In genomic region chr9:27029022-27029827, GRCm38 (mm10) we compare ENCODE assay signal across 8 mouse cellular contexts. TPM values are rescaled to one million over a fixed set of nuclear protein-coding genes. Genes with fewer than 3 reads are reported as not detected.
DNase-seq lines count a peak whose midpoint lies in the region; ATAC-seq lines count a peak whose summit lies in the region.

No protein-coding gene starts in this region.

- H3K27me3 ChIP-seq in hindbrain, embryonic 16.5 days (replicated peaks; ENCODE audit: control insufficient read depth, insufficient read depth, low read length), result no peaks in the 10 kb centered on the region

- under 1% methylated on average over 41 of the region's 52 CpGs for WGBS in hindbrain, embryonic 16.5 days

- peak; percentile 59 for DNase-seq in R1 (ENCODE audit: low read depth, low spot score)
- DNase-seq in cerebellum, postnatal 25 days, result peak; percentile 66 to 74
- DNase-seq in frontal cortex, postnatal 36 days (ENCODE audit: low spot score in 2 of 2), result peak; percentile 57 to 63
- peak; percentile 40 to 74 for DNase-seq in left cerebral cortex, adult 8-10 months (ENCODE audit: low spot score in 2 of 2)
- peak; percentile 66 for DNase-seq in right cerebral cortex, postnatal 25 days
- peak; percentile 7 to 26 for DNase-seq in urinary bladder, postnatal 36 days (ENCODE audit: low spot score in 2 of 2)

- peak overlapping the region; percentile 94 for H3K27ac ChIP-seq in hindbrain, embryonic 16.5 days (ENCODE audit: low read depth, low read length)

- peak overlapping the region; percentile 98 for H3K9ac ChIP-seq in hindbrain, embryonic 16.5 days (ENCODE audit: low read depth, low read length)

- peak; percentile 54 for ATAC-seq in hindbrain, embryonic 16.5 days
- peak; percentile 24 for ATAC-seq in megakaryocyte, adult 5-6 weeks (ENCODE audit: poor library complexity, severe bottlenecking)

- peak overlapping the region; percentile 74 for H3K4me2 ChIP-seq in hindbrain, embryonic 16.5 days (ENCODE audit: low read length)

- H3K9me3 ChIP-seq in hindbrain, embryonic 16.5 days (ENCODE audit: control insufficient read depth, low read length), result no peaks in the 10 kb centered on the region

- peak overlapping the region; percentile 99 for H3K4me3 ChIP-seq in hindbrain, embryonic 16.5 days (ENCODE audit: low read length)

- peaks cover 34% of the 10 kb centered on the region for H3K4me1 ChIP-seq in hindbrain, embryonic 16.5 days (ENCODE audit: control insufficient read depth, insufficient read depth, low read depth, low read length)

- no peaks in the 10 kb centered on the region for H3K36me3 ChIP-seq in hindbrain, embryonic 16.5 days (ENCODE audit: control insufficient read depth, insufficient read depth, low read length)

RNA-seq across cellular contexts. Expression of gene Vps26b, which starts 0.6 kb away (rescaled TPM):
- polyA plus RNA-seq in hindbrain, embryonic 16.5 days (2015; fragmentation: Nextera tagmentation; extraction: Ambion mirVana), result 79.7 and 85.7 TPM in 2 replicates
- 100 to 1,000 TPM in 2 of 4 experiments, 10 to 100 TPM in 2; 91.6 to 107 (median 97.7) TPM for total RNA-seq in left cerebral cortex, adult 8-10 months (2022)
- 49.7 and 55.2 TPM in 2 replicates for total RNA-seq in megakaryocyte, adult 5-6 weeks (2015)
- 47.0 and 48.4 TPM in 2 replicates for total RNA-seq in megakaryocyte, adult 5-6 weeks (2017)

RNA-seq across cellular contexts. Expression of gene Ncapd3, which starts 0.8 kb away (rescaled TPM):
- polyA plus RNA-seq in hindbrain, embryonic 16.5 days (2015; fragmentation: Nextera tagmentation; extraction: Ambion mirVana), result 11.6 and 15.3 TPM in 2 replicates
- 10 to 100 TPM; 19.1 to 21.7 (median 19.4) TPM for total RNA-seq in left cerebral cortex, adult 8-10 months (2022)
- 77.3 and 79.1 TPM in 2 replicates for total RNA-seq in megakaryocyte, adult 5-6 weeks (2015)
- 44.0 and 53.4 TPM in 2 replicates for total RNA-seq in megakaryocyte, adult 5-6 weeks (2017)

RNA-seq across cellular contexts. Expression of gene Thyn1, which starts 29.7 kb away (rescaled TPM):
- 127 and 143 TPM in 2 replicates for polyA plus RNA-seq in hindbrain, embryonic 16.5 days (2015; fragmentation: Nextera tagmentation; extraction: Ambion mirVana)
- total RNA-seq in left cerebral cortex, adult 8-10 months (2022), result 10 to 100 TPM; 63.5 to 66.8 (median 64.3) TPM
- total RNA-seq in megakaryocyte, adult 5-6 weeks (2015), result 38.2 and 42.1 TPM in 2 replicates
- 33.7 and 45.3 TPM in 2 replicates for total RNA-seq in megakaryocyte, adult 5-6 weeks (2017)

RNA-seq across cellular contexts. Expression of gene Acad8, which starts 29.9 kb away (rescaled TPM):
- polyA plus RNA-seq in hindbrain, embryonic 16.5 days (2015; fragmentation: Nextera tagmentation; extraction: Ambion mirVana), result 38.8 and 40.2 TPM in 2 replicates
- total RNA-seq in left cerebral cortex, adult 8-10 months (2022), result 10 to 100 TPM; 27.7 to 39.5 (median 38.0) TPM
- 16.0 and 17.5 TPM in 2 replicates for total RNA-seq in megakaryocyte, adult 5-6 weeks (2015)
- total RNA-seq in megakaryocyte, adult 5-6 weeks (2017), result 11.8 and 15.4 TPM in 2 replicates

Comparison
In these comparisons a context has a peak if more than half of its experiments do, and no peak if none do; other contexts are left out.
1. Peak in every context shown above with its lines: DNase-seq, ATAC-seq, H3K4me3 ChIP-seq and H3K27ac ChIP-seq.
2. DNase-seq: peak in every context shown above with its lines; median percentile 70 in cerebellum, postnatal 25 days; 66 in right cerebral cortex, postnatal 25 days; 60 in frontal cortex, postnatal 36 days; 59 in R1; 57 in left cerebral cortex, adult 8-10 months; 16 in urinary bladder, postnatal 36 days.